Mouse (Mus musculus) liver, embryonic 15.5 days (tissue): Measurements from ENCODE around the gene Rasa3. TPM values are rescaled to one million over a fixed set of nuclear protein-coding genes. Genes with fewer than 3 reads are reported as not detected.

ENCODE experiments used
- ATAC-seq: fragments of 200-750 bp; cut with Nextera tagmentation; 2 replicates; pipeline ENCODE4 v1.8.0; 2017; ENCODE audit warnings: moderate number of reproducible peaks, mild to moderate bottlenecking, moderate library complexity; ENCODE audit not compliant: insufficient read depth
- H3K27ac ChIP-seq: fragments of 300-500 bp; sonication (generic); replicated peaks from 2 replicates; pipeline ENCODE4 v1.5.1; 2015; ENCODE audit warnings: mild to moderate bottlenecking, inconsistent platforms
- H3K27me3 ChIP-seq: fragments of 300-500 bp; sonication (generic); 2 replicates; pipeline ENCODE4 v1.6.1; 2015; ENCODE audit warnings: mild to moderate bottlenecking, inconsistent platforms
- H3K36me3 ChIP-seq: fragments of 300-500 bp; sonication (generic); replicated peaks from 2 replicates; pipeline ENCODE4 v1.6.1; 2015; ENCODE audit warnings: moderate library complexity, mild to moderate bottlenecking, inconsistent platforms
- H3K4me1 ChIP-seq: fragments of 300-500 bp; sonication (generic); replicated peaks from 2 replicates; pipeline ENCODE4 v1.6.1; 2015; ENCODE audit warnings: inconsistent platforms
- H3K4me2 ChIP-seq: fragments of 300-500 bp; sonication (generic); 2 replicates; pipeline ENCODE4 v1.6.1; 2015; ENCODE audit warnings: moderate library complexity, mild to moderate bottlenecking, inconsistent platforms
- H3K4me3 ChIP-seq: fragments of 300-500 bp; sonication (generic); replicated peaks from 2 replicates; pipeline ENCODE4 v1.5.1; 2015; ENCODE audit warnings: mild to moderate bottlenecking, inconsistent platforms
- H3K9ac ChIP-seq: fragments of 300-500 bp; sonication (generic); 2 replicates; pipeline ENCODE4 v1.6.1; 2015; ENCODE audit warnings: moderate library complexity, mild to moderate bottlenecking, inconsistent platforms
- H3K9me3 ChIP-seq: fragments of 300-500 bp; sonication (generic); replicated peaks from 2 replicates; pipeline ENCODE4 v1.6.1; 2016; ENCODE audit warnings: inconsistent platforms
- WGBS: fragments of 180-500 bp; shearing (Covaris S2); methylation state at CpG from one replicate; pipeline ENCODE4 v1.1.7; 2015; ENCODE audit warnings: mixed read lengths; ENCODE audit not compliant: insufficient replicate concordance; 5-methylcytosine and 5-hydroxymethylcytosine counted together
- polyA plus RNA-seq: library from polyadenylated mRNA; unstranded; fragments of >200 nt; fragmentation: Nextera tagmentation; extraction: Ambion mirVana; gene quantifications from 2 replicates; pipeline ENCODE4 v1.2.1, GENCODE M21; 2015

The Rasa3 gene
- polyA plus RNA-seq, 1 experiment from 2014 or later = 16.4 TPM

DNA sequence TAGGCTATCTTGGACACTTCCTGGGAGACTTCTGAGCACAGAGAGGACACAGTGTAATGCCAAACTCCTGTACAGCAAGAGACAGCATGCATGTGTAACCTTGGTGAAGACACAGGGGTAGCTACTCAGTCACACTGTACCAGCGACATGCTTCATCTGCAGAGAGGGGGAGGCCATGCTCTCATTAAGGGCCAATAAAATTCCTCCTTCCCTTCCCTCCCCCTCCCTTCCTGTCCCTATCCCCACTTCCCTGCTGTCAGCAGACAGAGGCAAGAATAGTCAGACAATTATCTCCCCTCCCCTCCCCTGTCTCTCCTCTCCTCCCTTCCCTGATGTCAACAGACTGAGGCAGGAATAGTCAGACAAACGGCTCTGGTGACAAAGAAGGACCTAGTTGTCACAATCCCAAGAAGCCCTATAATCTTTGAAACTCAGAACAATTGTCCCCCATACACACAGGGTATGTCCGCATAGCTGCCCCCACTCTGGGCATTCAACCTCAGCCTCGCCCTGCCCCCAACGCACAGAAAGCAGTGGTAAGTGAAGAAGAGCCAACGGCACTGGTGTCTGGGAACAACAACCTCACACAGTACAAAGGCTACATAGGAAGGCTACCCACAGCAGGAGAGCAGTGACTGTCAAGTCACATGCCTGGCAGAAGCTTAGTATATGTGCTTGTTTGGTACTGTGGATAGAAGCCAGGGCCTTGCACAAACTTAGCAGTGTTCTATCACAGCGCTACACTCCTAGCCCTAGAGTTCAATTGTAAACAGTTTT, 28.8 kb downstream of the Rasa3 start:
- ATAC-seq = peak; percentile 43; the same call in 1 of the 2 replicates
- WGBS = 21% methylated on average over 7 of the region's 7 CpGs
- H3K9me3 ChIP-seq = no peaks in the 10 kb centered on the region
- H3K4me3 ChIP-seq = no peak overlapping the region
- no peaks in the 10 kb centered on the region for H3K27me3 ChIP-seq
- H3K36me3 ChIP-seq = no peaks in the 10 kb centered on the region
- H3K27ac ChIP-seq = peak overlapping the region; percentile 62
- no peak overlapping the region for H3K9ac ChIP-seq
- H3K4me2 ChIP-seq = peak overlapping the region; percentile 13
- H3K4me1 ChIP-seq = peaks cover 38% of the 10 kb centered on the region

DNA sequence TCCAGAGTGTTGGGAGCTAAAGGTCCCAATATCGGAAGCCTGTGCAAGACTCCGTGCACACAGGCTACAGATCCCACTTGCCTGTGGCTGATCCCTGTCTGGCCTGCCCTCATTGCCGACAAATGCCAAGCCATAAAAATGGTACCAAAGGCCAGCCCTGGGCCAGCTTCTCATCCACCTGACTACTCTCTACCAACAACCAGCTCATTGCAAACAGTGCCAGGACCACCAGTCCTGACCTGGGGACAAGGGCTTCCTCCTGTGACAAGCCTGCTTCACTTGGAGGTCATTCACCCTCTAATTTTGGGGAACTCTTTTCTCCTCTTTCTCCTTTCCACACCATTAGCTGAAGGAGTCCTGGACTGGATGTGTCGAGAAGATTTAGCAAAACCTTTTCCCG, 29.8 kb downstream of the Rasa3 start:
- WGBS = 75% methylated on average over 5 of the region's 5 CpGs

DNA sequence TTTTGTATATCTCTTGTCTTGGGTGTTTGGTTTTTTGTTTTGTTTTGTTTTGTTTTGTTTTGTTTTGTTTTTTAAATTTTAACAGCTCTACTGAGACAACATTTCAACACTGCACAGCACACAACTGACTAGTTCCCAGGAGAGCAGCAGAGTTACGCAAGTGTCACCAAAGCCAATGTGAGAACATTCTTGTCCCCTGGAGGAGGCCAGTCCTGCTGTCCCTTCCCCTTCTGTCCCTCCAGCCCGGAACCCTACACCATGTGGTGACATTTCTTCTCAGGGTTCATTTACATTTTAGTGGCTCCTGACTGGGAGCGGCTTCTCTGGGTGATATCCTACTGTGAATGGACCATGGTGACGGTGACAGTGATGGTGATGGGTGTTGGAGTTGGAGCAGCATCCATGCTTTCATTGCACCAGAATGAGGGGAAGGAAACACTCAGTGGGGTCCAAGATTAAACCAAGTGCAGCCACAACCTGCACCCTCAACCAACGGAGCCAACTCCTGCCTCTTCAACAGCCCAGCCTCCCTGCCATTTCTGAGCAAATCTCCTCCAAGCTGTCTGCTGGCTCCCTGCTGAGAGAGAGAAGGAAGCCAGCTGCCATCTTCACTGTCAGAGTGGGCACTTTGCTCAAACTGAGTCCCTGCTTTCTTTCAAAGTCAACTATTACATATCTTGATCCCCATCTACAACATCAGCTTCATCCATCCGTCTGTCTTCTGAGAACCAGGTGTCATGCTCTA, 32.3 kb downstream of the Rasa3 start:
- Histone ChIP-seq H3K4me3 (no peak overlapping the region), H3K9ac (no peak overlapping the region), H3K4me2 (no peak overlapping the region), H3K4me1 (peaks cover 37% of the 10 kb centered on the region), H3K9me3 (no peaks in the 10 kb centered on the region), H3K36me3 (no peaks in the 10 kb centered on the region), H3K27ac (no peak overlapping the region), H3K27me3 (no peaks in the 10 kb centered on the region)
- 51% methylated on average over 6 of the region's 6 CpGs for WGBS
- no peak for ATAC-seq

More for the DNA sequence above, 29.8 kb downstream of the Rasa3 start:
- Histone ChIP-seq H3K36me3 (no peaks in the 10 kb centered on the region), H3K9ac (no peak overlapping the region), H3K27me3 (no peaks in the 10 kb centered on the region), H3K4me3 (no peak overlapping the region), H3K9me3 (no peaks in the 10 kb centered on the region), H3K4me1 (peaks cover 38% of the 10 kb centered on the region), H3K27ac (no peak overlapping the region), H3K4me2 (no peak overlapping the region)
- no peak for ATAC-seq

DNA sequence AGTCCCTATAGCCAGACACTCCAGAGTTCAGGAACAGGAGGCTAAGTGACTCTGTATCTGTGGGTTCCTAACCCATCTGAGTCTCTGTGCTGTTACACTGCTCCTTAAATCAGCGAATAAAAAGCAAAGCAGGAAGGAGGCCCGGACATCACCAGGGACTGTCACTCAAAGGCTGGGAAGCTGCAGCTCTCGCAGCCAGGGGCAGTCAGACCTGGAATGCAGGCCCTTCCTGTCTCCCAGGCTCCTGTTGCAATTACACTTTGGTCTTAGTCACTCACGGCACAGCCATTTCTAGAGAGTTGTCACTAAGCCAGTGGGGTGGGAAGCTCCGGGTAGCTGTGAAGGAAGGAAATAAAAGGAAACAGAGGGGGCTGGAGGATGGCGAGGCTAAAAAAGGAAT, 33.2 kb downstream of the Rasa3 start:
- H3K9ac ChIP-seq = no peak overlapping the region
- peak overlapping the region; percentile 61; the same call in 1 of the 2 replicates for H3K27ac ChIP-seq

DNA sequence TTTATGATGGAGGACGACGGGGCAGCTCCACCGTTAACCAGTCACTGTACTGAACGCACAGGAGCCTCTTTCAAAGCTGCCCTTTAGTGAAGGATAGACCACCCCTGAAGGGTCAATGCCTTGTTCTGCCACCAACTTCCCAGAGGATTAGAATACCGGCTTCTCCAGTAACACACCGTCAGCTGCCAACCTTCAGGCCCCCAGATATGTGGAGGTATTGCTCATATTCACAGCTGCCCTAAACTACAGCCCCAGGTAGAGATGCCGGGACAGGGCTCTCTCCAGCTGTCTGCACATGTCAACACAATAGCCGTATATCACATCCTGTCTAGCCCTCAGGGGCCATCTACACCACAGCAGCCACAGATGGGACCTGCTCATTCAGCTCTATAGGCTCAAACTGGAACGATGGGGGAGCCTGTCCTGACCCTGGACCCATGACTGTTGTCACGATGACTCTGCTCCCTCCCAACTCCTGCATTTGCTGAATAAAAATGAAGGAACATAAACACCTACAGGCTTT, 34.7 kb downstream of the Rasa3 start:
- Histone ChIP-seq H3K4me2 (no peak overlapping the region), H3K27me3 (no peaks in the 10 kb centered on the region), H3K9me3 (no peaks in the 10 kb centered on the region), H3K9ac (no peak overlapping the region), H3K4me3 (no peak overlapping the region), H3K4me1 (peaks cover 23% of the 10 kb centered on the region), H3K27ac (no peak overlapping the region), H3K36me3 (no peaks in the 10 kb centered on the region)
- 59% methylated on average over 10 of the region's 10 CpGs for WGBS
- no peak for ATAC-seq

More for the DNA sequence above, 33.2 kb downstream of the Rasa3 start:
- Histone ChIP-seq H3K4me1 (peaks cover 33% of the 10 kb centered on the region), H3K27me3 (no peaks in the 10 kb centered on the region), H3K4me2 (no peak overlapping the region; the same call in 1 of the 2 replicates), H3K4me3 (no peak overlapping the region), H3K36me3 (no peaks in the 10 kb centered on the region), H3K9me3 (no peaks in the 10 kb centered on the region)
- ATAC-seq = no peak
- WGBS = 28% methylated on average over 6 of the region's 6 CpGs

DNA sequence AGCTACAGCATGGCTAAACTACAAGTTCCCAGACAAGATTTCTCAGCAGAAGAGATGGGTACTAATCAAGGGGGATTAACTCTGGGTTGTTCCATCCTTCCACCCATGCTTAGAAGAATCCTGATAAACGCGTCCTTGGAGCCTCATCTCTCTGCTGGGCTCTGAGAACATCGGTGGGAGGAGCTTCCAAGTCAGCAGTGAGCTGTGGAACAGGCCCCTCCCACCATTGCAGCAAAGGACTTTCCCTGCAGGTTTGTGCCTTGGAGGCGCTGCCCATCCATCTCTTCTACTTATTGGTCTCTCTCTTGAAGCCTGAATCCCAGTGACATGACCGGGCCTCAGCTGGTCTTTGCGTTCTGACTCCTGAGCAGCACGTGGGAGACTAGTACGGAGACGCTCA, 36.2 kb downstream of the Rasa3 start:
- no peaks in the 10 kb centered on the region for H3K9me3 ChIP-seq
- no peak overlapping the region for H3K9ac ChIP-seq
- H3K4me2 ChIP-seq = no peak overlapping the region
- no peak overlapping the region for H3K27ac ChIP-seq
- 59% methylated on average over 9 of the region's 9 CpGs for WGBS
- H3K4me3 ChIP-seq = no peak overlapping the region
- H3K36me3 ChIP-seq = no peaks in the 10 kb centered on the region
- no peaks in the 10 kb centered on the region for H3K27me3 ChIP-seq
- no peak for ATAC-seq
- H3K4me1 ChIP-seq = peaks cover 19% of the 10 kb centered on the region

DNA sequence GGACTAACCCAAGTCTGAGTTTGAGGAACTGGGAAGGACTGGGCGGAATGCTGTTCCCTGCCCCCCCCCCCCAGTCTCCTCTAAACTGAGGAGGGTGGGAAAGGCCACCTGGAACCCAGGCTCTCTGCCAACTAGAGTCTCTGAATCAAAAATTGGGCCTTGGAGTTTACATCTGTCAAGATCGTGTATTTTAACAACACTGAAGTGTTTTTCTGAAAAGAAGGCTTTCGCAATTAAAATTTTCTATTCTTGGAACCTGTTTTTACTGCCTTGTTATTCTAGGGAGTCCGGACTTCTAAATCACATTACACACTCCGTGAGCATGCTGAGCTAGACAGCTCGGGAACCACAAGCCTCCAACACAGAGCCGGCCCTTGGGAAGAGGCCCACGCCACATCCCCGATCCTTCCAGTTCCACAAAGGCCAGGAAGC, 36.9 kb downstream of the Rasa3 start:
- H3K4me3 ChIP-seq = no peak overlapping the region
- no peaks in the 10 kb centered on the region for H3K27me3 ChIP-seq
- no peak overlapping the region for H3K9ac ChIP-seq
- peaks cover 13% of the 10 kb centered on the region for H3K4me1 ChIP-seq
- 69% methylated on average over 9 of the region's 9 CpGs for WGBS
- H3K9me3 ChIP-seq = no peaks in the 10 kb centered on the region
- no peak overlapping the region for H3K27ac ChIP-seq
- H3K4me2 ChIP-seq = no peak overlapping the region
- ATAC-seq = no peak
- no peaks in the 10 kb centered on the region for H3K36me3 ChIP-seq

DNA sequence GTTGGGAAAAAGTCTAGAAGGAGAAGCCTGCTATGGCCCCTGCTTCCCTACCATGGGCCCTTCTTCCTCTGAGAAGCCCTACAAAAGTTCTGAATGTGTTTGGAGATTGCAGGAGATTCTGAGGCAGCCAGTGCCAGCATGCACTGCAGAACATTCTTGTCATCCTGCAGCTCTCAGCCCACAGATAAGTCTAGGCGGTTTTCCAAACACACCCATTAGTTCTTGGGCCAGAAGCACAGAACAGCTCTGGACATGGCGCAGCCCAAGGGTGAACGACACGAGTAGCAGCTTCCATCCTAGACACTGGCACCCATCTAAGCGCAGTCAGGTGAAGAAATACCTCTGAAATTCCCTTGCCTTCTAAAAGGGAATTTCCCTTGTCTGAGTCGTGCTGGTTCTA, 44.3 kb downstream of the Rasa3 start:
- Histone ChIP-seq H3K27me3 (no peaks in the 10 kb centered on the region), H3K36me3 (0 out of 2 replicates have a peak, but pooled peaks cover 5% of the 10 kb centered on the region), H3K9ac (no peak overlapping the region), H3K27ac (no peak overlapping the region), H3K4me3 (no peak overlapping the region), H3K4me1 (peaks cover 9% of the 10 kb centered on the region), H3K9me3 (no peaks in the 10 kb centered on the region), H3K4me2 (no peak overlapping the region)
- 73% methylated on average over 6 of the region's 6 CpGs for WGBS
- ATAC-seq = no peak

DNA sequence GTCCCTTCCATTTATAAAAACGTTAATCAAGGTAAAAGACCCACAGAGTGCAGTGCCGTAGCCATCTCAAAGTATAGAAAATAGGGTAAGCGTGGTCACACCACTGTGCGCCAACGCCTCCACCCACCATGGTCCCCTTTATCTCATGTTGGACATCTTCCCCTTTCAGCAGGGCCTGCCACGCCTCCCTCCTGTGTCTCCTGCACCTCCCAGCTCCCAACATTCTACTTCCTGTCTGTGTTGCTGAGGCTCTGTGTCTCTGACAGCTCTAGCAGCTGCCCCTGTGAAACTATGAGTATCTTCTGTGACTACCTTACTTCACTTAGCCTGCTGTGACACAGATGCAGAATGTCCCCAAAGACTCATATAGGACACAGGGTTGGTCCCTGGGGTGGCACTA, 45.1 kb downstream of the Rasa3 start:
- H3K4me2 ChIP-seq = no peak overlapping the region
- peaks cover 6% of the 10 kb centered on the region; the same call in 1 of the 2 replicates for H3K36me3 ChIP-seq
- no peak overlapping the region for H3K4me3 ChIP-seq
- no peak overlapping the region for H3K27ac ChIP-seq
- no peaks in the 10 kb centered on the region for H3K9me3 ChIP-seq
- peaks cover 9% of the 10 kb centered on the region for H3K4me1 ChIP-seq
- H3K27me3 ChIP-seq = no peaks in the 10 kb centered on the region
- ATAC-seq = no peak
- H3K9ac ChIP-seq = no peak overlapping the region
- 26% methylated on average over 6 of the region's 6 CpGs for whole genome bisulfite sequencing

DNA sequence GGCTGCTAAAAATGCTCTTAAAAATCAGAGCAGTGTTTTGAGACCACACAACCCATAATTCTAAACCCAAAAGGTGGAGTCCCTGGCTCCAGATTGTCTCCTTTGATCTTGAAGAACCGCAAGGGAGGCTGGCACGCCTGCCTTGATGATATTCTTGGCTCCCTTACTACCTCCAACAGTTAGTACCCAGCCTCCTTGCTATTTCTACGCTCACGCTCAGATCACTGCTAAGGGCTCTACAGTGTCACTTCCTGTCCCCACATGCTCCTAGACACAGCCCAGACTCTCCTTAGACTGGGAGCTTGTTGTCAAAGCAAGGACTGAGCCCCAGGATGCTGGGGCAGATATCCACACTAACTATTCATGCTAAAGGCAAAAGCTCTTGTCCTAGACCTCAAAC, 46.6 kb downstream of the Rasa3 start:
- Histone ChIP-seq H3K9me3 (no peaks in the 10 kb centered on the region), H3K27me3 (no peaks in the 10 kb centered on the region), H3K36me3 (peaks cover 10% of the 10 kb centered on the region; the same call in 1 of the 2 replicates), H3K4me2 (no peak overlapping the region), H3K4me1 (peaks cover 9% of the 10 kb centered on the region), H3K4me3 (no peak overlapping the region), H3K27ac (no peak overlapping the region), H3K9ac (no peak overlapping the region)
- no peak for ATAC-seq
- 80% methylated on average over 4 of the region's 4 CpGs for WGBS

DNA sequence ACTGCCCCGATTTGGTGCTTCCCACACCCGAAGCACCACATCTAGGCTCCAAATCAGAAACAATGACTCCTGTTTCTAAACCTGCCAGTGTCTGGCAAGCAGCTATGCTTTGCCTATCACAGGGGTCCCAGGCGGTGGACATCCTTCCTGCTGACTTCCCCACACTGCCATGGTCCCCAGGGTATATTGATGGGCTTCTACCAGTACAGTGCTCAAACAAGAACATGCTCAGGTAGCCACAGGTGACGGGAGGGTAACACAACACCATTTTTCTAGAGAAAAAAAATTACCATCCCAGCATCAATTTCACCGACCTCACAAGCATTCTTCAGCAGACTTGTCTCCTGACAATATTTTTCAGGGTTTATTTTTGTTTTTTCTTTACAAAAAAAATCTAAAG, 47.2 kb downstream of the Rasa3 start:
- Histone ChIP-seq H3K27me3 (no peaks in the 10 kb centered on the region), H3K4me3 (no peak overlapping the region), H3K9ac (no peak overlapping the region), H3K27ac (no peak overlapping the region), H3K36me3 (peaks cover 10% of the 10 kb centered on the region; the same call in 1 of the 2 replicates), H3K9me3 (no peaks in the 10 kb centered on the region), H3K4me2 (no peak overlapping the region), H3K4me1 (peaks cover 9% of the 10 kb centered on the region)
- no peak for ATAC-seq
- 60% methylated on average over 5 of the region's 5 CpGs for WGBS
